Mouse (Mus musculus) heart, embryonic 16.5 days (tissue): Measurements from ENCODE around the gene Knop1. TPM values are rescaled to one million over a fixed set of nuclear protein-coding genes. Genes with fewer than 3 reads are reported as not detected.

Experiments used
- ATAC-seq: fragments of 200-750 bp; cut with Nextera tagmentation; replicated peaks from 2 replicates; pipeline ENCODE4 v1.8.0; 2017; ENCODE audit warnings: moderate number of reproducible peaks; ENCODE audit not compliant: insufficient read depth, low FRiP score; ENCODE audit errors: extremely low read depth
- H3K27ac ChIP-seq: fragments of 300-500 bp; sonication (generic); 2 replicates; pipeline ENCODE4 v1.5.1; 2014; ENCODE audit warnings: mild to moderate bottlenecking, low read length, control low read depth, moderate library complexity
- H3K27me3 ChIP-seq: fragments of 300-500 bp; sonication (generic); 2 replicates; pipeline ENCODE4 v1.6.1; 2014; ENCODE audit warnings: low read length, mixed read lengths; ENCODE audit not compliant: control insufficient read depth, insufficient read depth
- H3K36me3 ChIP-seq: fragments of 300-500 bp; sonication (generic); 2 replicates; pipeline ENCODE4 v1.6.1; 2014; ENCODE audit not compliant: control insufficient read depth, insufficient read depth
- H3K4me1 ChIP-seq: fragments of 300-500 bp; sonication (generic); 2 replicates; pipeline ENCODE4 v1.6.1; 2014; ENCODE audit warnings: low read length, mixed read lengths; ENCODE audit not compliant: control insufficient read depth, insufficient read depth
- H3K4me2 ChIP-seq: fragments of 300-500 bp; sonication (generic); 2 replicates; pipeline ENCODE4 v1.6.1; 2014; ENCODE audit warnings: low read depth, mild to moderate bottlenecking, control low read depth, low read length
- H3K4me3 ChIP-seq: fragments of 300-500 bp; sonication (generic); 2 replicates; pipeline ENCODE4 v1.5.1; 2014; ENCODE audit warnings: mild to moderate bottlenecking, control low read depth, low read length
- H3K9ac ChIP-seq: fragments of 300-500 bp; sonication (generic); 2 replicates; pipeline ENCODE4 v1.6.1; 2014; ENCODE audit warnings: low read length, control low read depth
- H3K9me3 ChIP-seq: fragments of 300-500 bp; sonication (generic); replicated peaks from 2 replicates; pipeline ENCODE4 v1.6.1; 2016; ENCODE audit warnings: low read length; ENCODE audit not compliant: control insufficient read depth
- WGBS: fragments of 180-500 bp; shearing (Covaris S2); extraction: QIAGEN DNeasy Blood & Tissue Kit; methylation state at CpG from one replicate; pipeline ENCODE4 v1.1.7; 2014; 5-methylcytosine and 5-hydroxymethylcytosine counted together
- polyA plus RNA-seq: library from polyadenylated mRNA; unstranded; fragments of >200 nt; fragmentation: Nextera tagmentation; extraction: Ambion mirVana; gene quantifications from 2 replicates; pipeline ENCODE4 v1.2.1, GENCODE M21; 2015

The Knop1 gene
- 41.3 and 42.8 TPM in 2 replicates for polyA plus RNA-seq

GRCm38 (mm10) chr7:118855877-118856304, at the start of gene Knop1:
TSS of gene Knop1 (minus strand) at chr7:118856254.
- peaks cover 24% of the 10 kb centered on the region for H3K4me1 ChIP-seq
- peaks cover 12% of the 10 kb centered on the region; the same call in 1 of the 2 replicates for H3K36me3 ChIP-seq
- no peaks in the 10 kb centered on the region for H3K27me3 ChIP-seq
- ATAC-seq, result peak; percentile 63
- under 1% methylated on average over 40 of the region's 46 CpGs for WGBS
- no peaks in the 10 kb centered on the region for H3K9me3 ChIP-seq
- peak within 1 kb of the TSS; percentile 64 for H3K27ac ChIP-seq
- H3K4me2 ChIP-seq, result peak within 1 kb of the TSS; percentile 89
- peak within 1 kb of the TSS; percentile 92 for H3K4me3 ChIP-seq
- H3K9ac ChIP-seq, result peak within 1 kb of the TSS; percentile 86

- H3K4me3 ChIP-seq, result no peak overlapping the region
- H3K4me2 ChIP-seq, result no peak overlapping the region
- no peak for ATAC-seq
- 84% methylated on average over 4 of the region's 4 CpGs for WGBS
- H3K36me3 ChIP-seq, result no peaks in the 10 kb centered on the region
- no peak overlapping the region for H3K27ac ChIP-seq
- no peaks in the 10 kb centered on the region for H3K9me3 ChIP-seq
- no peak overlapping the region for H3K9ac ChIP-seq
- H3K27me3 ChIP-seq, result no peaks in the 10 kb centered on the region
- H3K4me1 ChIP-seq, result peaks cover 8% of the 10 kb centered on the region
These were observed 48.5 kb upstream of the Knop1 start for GRCm38 (mm10) chr7:118904530-118904929.

DNA sequence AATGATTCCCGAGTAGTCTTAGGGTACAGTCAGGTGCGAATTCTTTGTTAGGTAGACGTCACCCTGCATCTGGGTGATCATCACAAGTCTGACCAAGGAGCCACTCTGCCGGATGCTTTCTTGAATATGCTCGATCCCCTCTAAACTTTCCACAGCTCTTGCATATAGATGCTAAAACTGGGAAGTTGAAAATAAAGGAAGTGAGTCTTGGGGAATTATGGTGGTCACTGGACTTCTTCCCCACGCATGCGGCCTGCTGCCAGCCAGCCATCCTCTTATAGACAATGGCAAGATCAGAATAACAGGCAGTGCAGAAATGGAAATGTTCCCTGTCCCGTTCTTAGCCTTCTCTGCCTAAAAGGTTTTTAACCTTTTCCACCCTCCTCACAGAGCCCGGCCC, 47.8 kb upstream of the Knop1 start:
- Histone ChIP-seq H3K27me3 (no peaks in the 10 kb centered on the region), H3K4me3 (no peak overlapping the region), H3K36me3 (no peaks in the 10 kb centered on the region), H3K27ac (no peak overlapping the region), H3K9me3 (no peaks in the 10 kb centered on the region), H3K4me1 (peaks cover 8% of the 10 kb centered on the region), H3K4me2 (no peak overlapping the region), H3K9ac (no peak overlapping the region)
- ATAC-seq, result no peak
- 87% methylated on average over 9 of the region's 9 CpGs for WGBS

- Histone ChIP-seq H3K4me3 (peak overlapping the region; percentile 2), H3K9me3 (no peaks in the 10 kb centered on the region), H3K9ac (no peak overlapping the region), H3K4me2 (peak overlapping the region; percentile 48), H3K4me1 (peaks cover 8% of the 10 kb centered on the region), H3K27me3 (no peaks in the 10 kb centered on the region), H3K27ac (peak overlapping the region; percentile 14; the same call in 1 of the 2 replicates), H3K36me3 (no peaks in the 10 kb centered on the region)
- WGBS, result 14% methylated on average over 13 of the region's 13 CpGs
- peak; percentile 74 for ATAC-seq
These were observed 46.9 kb upstream of the Knop1 start for GRCm38 (mm10) chr7:118902944-118903343.

- Histone ChIP-seq H3K27ac (no peak overlapping the region), H3K4me1 (peaks cover 8% of the 10 kb centered on the region), H3K4me3 (no peak overlapping the region), H3K9me3 (no peaks in the 10 kb centered on the region), H3K27me3 (no peaks in the 10 kb centered on the region), H3K9ac (no peak overlapping the region), H3K36me3 (no peaks in the 10 kb centered on the region), H3K4me2 (no peak overlapping the region)
- no peak for ATAC-seq
- 71% methylated on average over 2 of the region's 2 CpGs for WGBS
These were observed 44.0 kb upstream of the Knop1 start for GRCm38 (mm10) chr7:118900090-118900489.

- Histone ChIP-seq H3K36me3 (no peaks in the 10 kb centered on the region), H3K4me3 (no peak overlapping the region), H3K9me3 (no peaks in the 10 kb centered on the region), H3K4me2 (no peak overlapping the region), H3K27ac (no peak overlapping the region), H3K4me1 (peaks cover 7% of the 10 kb centered on the region), H3K9ac (no peak overlapping the region), H3K27me3 (no peaks in the 10 kb centered on the region)
- no peak for ATAC-seq
These were observed 42.0 kb upstream of the Knop1 start for GRCm38 (mm10) chr7:118898063-118898462.

DNA sequence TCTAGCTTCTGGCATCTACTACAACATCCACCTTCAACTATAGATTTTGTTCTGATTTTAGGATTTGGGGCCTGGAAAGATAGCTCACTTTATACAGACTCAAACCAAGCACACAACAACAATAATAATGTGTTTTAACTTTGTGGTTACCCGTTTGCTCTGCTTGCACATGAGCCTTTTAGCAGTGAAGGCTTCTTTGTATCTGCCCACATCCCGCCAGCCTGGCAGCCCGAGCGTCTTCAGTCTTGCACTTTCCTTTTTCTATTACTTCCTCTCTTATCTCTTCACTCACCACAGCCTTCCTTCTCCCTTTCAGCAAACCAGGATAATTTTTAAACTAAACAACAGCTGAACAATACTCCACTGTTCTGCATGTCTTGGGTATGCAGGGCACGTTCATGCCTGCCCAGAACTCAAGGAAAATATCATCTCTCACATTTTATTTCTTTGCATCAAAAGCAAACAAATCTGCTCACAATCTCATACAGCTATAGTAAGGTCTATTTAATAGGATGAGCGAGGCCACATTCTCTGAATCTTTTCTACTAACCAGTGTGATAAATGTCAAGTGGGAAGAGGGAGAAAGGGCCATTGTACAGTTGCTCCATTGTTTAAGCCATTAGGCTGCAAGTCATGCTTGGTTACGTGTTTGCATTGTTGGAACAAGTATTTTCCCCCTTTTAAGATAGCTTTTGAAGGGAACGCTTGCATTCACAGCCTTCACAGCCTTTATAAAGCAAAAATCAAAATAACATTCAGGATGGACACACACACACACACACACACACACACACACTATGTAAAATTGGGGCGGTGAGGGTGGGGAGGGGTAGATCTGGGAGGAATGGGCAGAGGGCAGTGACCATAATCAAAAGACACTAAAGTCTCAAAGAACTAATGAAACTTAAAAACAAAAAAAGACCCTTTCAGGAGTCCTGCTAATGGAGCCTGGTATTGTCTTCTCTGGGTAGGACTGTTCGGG, 39.7 kb upstream of the Knop1 start:
- Histone ChIP-seq H3K4me3 (no peak overlapping the region), H3K27me3 (no peaks in the 10 kb centered on the region), H3K27ac (peak overlapping the region; percentile 32; the same call in 1 of the 2 replicates), H3K4me1 (no peaks in the 10 kb centered on the region; the same call in 1 of the 2 replicates), H3K9me3 (no peaks in the 10 kb centered on the region), H3K9ac (no peak overlapping the region), H3K36me3 (no peaks in the 10 kb centered on the region), H3K4me2 (no peak overlapping the region)
- no peak for ATAC-seq
- 46% methylated on average over 10 of the region's 10 CpGs for WGBS

DNA sequence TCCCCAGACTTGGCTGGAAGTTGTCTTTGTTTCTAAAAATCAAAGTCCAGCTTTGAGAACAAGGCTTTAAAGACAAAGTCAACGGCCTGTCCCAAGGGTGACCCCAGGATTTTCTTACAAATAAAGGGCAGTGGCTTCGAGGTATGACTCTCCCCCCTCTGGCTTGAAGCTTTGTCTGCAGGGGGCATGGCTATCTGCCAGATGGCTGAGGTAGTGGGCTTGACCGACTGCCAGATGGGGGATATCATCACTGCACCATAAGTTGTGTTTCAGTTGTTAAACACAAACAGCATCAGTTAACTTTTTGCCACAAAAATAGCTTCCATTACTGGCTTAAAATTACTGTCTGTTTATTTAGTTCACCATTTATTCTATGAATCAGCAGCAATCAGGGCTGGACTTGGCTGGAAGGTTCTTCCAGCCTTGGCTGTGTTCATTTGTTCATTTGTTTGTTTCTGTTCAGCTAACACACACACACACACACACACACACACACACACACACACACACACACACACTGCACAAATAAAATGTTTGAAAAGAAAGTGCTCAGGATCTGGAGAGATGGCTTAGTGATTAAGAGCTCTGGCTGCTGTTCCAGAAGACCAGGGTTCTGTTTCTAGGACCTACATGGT, 33.1 kb upstream of the Knop1 start:
- ATAC-seq, result no peak
- Histone ChIP-seq H3K27ac (no peak overlapping the region), H3K27me3 (no peaks in the 10 kb centered on the region), H3K9ac (no peak overlapping the region), H3K4me1 (no peaks in the 10 kb centered on the region), H3K9me3 (no peaks in the 10 kb centered on the region), H3K4me3 (no peak overlapping the region), H3K36me3 (no peaks in the 10 kb centered on the region), H3K4me2 (no peak overlapping the region)
- 35% methylated on average over 3 of the region's 3 CpGs for WGBS
